Mouse (Mus musculus) MN1 (cell line): ENCODE results near the gene Rab3a.

Experiments used
- DNase-seq: peaks from one replicate; pipeline ENCODE4 v3.0.0-alpha.2; 2016; ENCODE audit warnings: low spot score

Gene Rab3a

GRCm38 (mm10) chr8:70775227-70775626 lies 20.7 kb downstream of the Rab3a start:
- DNase-seq, result peak; percentile 34

GRCm38 (mm10) chr8:70775851-70776495 lies 21.5 kb downstream of the Rab3a start:
- peak; percentile 50 for DNase-seq

- DNase-seq, result peak; percentile 100
These were observed 22.3 kb downstream of the Rab3a start, which contains the start of gene Pik3r2 for GRCm38 (mm10) chr8:70776496-70777444. Gene Pik3r2 (minus strand): TSS chr8:70776713.

- DNase-seq, result peak; percentile 66
These were observed 25.6 kb downstream of the Rab3a start for GRCm38 (mm10) chr8:70780093-70780492.

GRCm38 (mm10) chr8:70786291-70787050 lies 32.0 kb downstream of the Rab3a start:
- no peak for DNase-seq

DNA sequence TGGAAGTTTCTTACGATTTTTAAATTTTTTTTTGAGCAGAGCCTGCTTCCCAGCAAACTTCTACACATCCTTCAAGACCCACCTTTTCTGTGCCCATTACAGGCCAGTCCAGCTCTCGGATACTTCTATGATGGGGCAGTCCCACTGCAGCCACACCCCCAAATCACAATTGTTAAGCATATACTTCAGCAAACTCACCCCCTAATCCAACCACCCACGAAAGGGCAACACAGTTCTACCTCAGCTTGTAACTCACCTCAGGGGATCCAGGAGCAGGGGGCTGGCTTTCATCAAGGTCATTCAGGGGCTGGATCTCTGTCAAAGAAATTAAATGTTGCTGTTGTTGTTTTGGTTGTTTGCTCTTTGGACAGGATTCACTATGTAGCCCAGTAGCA lies 32.6 kb downstream of the Rab3a start:
- DNase-seq, result no peak

- DNase-seq, result peak; percentile 94
These were observed 33.6 kb downstream of the Rab3a start for GRCm38 (mm10) chr8:70787941-70788667.

- no peak for DNase-seq
These were observed 34.6 kb downstream of the Rab3a start for GRCm38 (mm10) chr8:70789046-70789445.

DNA sequence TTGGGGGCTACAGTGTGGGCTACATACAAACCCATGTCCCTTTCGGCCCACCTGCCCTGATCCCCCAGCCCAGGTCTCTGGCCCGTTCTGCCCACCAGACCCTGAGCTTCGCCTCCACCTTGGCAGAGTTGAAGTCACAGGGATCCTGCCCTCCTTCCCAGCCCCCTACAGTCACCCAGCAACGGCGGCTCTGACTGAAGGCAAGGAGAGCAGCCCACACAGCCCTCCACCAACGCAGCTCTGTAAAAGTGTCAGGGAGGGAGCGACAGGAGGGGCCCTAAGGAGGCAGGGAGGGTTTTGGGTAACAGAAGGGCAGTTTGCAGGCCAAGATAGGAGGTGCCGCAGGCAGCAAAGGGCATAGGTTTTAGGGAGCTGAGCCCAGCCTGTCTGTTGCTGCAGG lies 36.4 kb downstream of the Rab3a start:
- no peak for DNase-seq

GRCm38 (mm10) chr8:70791294-70791701 lies 36.8 kb downstream of the Rab3a start:
- peak; percentile 61 for DNase-seq

DNA sequence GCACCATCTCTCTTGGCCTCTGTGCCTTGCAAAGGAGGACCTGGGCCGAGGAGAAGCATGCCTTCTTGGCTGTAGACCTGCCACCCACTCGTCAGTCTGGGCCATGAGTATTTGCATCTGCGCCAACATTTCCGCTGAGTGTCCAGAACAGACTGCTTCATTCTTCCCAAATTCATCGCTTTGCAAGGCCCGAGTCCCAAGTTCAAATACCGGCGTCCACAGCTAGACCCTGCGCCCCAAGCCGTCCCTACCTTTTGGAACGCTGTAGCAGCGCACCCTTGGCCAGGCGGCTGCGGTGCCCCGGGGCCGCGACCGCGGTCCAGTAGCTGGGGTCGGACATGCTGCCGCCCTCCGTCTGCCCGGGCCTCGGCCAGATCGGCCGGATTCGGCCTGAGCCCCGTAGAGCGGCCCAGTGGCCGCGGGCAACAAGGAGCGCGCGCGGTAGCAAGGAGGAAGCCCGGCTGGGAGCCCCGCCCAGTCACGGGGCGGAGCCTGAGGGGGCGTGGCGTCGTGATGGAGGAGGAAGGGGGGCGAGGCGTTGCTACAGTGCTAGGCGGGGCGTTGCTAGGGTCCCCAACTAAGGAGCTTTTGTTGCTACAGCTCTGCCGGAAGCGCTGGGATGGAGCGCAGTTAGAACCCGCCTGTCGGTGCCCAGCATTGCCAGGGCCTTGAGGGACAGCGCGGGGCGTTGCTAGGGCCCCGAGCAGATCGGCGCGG lies 37.7 kb downstream of the Rab3a start:
- DNase-seq, result peak; percentile 99

DNA sequence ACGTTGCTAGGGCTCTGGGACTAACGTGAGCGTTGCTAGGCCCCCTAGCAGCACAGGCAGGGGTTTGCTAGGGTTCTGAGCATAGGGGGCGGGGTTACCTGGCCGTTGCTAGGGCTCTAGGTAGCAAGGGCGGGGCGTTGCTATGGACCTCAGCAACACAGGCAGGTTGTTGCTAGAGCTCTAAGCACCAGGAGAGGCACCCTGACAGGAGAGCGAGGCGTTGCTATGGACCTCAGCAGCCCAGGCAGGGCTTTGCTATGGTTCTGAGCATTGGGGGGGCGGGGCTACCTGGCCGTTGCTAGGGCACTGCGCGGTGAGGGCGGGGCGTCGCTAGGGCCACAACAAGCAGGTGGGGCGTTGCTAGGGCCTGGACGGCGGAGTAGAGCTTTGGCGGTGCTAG lies 38.2 kb downstream of the Rab3a start:
- peak; percentile 96 for DNase-seq

- no peak for DNase-seq
These were observed 39.7 kb downstream of the Rab3a start for GRCm38 (mm10) chr8:70794215-70794614.

GRCm38 (mm10) chr8:70795370-70795769 lies 40.9 kb downstream of the Rab3a start:
- peak; percentile 66 for DNase-seq

DNA sequence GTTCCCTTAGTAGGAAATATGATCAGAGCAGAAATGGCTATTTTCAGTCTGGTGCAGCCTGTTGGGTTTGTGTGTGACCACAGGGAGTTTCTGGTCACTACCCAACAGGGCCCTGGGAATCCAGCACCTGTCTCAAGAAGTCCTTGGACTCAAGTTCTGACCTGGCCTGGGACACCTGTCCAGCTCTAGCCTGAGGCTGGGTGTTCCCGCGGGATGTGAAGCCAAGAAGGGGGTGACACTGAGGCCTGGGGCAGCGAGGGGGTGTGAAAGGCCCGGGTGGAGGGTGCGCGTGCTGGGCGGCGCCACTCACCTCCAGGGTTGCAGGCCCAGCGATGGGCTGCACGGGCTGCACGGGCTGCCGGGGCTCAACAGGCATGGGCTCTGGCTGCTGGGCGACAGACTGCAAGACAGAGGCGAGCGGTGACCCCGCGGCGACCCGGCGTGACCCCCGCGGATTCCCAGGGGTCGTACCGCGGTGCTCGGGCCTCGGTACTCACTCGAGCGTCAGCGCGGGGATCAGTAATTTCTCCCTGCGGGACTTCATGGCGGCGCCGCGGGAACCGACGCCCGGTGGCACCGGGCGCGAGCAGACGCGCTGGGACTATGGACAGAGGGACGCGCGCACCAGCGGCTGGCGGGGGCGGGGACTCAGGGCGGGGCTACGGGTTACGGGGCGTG lies 42.1 kb downstream of the Rab3a start:
- no peak for DNase-seq

- peak; percentile 98 for DNase-seq
These were observed 42.9 kb downstream of the Rab3a start for GRCm38 (mm10) chr8:70797081-70798070.

- no peak for DNase-seq
These were observed 43.8 kb downstream of the Rab3a start for GRCm38 (mm10) chr8:70798281-70798680.

DNA sequence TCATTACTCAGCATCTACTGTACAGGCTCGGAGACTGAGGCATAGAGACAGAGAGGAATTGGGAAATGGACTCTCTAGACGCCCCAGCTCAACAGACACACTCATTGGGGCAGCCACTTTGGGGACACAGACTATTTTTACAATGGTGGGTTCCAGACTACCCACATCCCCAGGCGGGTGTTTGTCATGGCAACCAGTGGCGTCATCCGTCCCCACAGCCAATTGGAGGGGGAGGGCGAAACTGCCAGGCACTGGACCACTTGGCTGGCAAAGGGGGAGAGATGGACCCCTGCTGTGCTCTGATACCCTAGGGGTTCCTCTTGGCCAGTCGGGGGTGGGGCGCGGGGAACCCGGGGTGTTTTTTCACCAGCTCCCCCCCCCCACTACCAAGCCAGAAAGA lies 46.2 kb downstream of the Rab3a start:
- no peak for DNase-seq

DNA sequence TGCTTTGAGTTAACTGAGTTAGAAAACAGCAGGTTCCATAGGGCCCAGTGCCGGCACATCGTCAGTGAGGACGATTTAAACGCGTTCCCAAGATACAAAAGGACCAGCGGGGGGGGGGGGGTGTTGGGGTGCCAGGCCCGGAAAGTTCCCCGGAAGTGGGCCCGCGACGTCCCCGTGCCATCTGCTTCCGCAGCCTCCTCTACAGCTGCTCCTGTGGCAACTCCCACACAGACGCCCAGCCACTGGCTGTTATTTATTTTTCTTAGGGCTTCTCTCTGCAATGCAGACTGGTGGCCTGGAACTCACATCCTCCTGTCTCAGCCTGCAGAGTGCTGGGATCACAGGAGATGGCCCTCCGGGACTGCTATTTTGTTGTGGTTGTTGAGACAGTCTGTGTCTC lies 46.7 kb downstream of the Rab3a start:
- no peak for DNase-seq
